Mouse (Mus musculus) embryonic facial prominence, embryonic 14.5 days (tissue): Measurements from ENCODE around the gene Itprip. TPM values are rescaled to one million over a fixed set of nuclear protein-coding genes. Genes with fewer than 3 reads are reported as not detected.

Experiments used
- ATAC-seq: fragments of 200-750 bp; cut with Nextera tagmentation; 2 replicates; pipeline ENCODE4 v1.8.0; 2017; ENCODE audit warnings: low read depth, moderate number of reproducible peaks, moderate TSS enrichment
- DNase-seq: peaks from one replicate; pipeline ENCODE4 v3.0.0-alpha.2; 2015; ENCODE audit warnings: low spot score
- H3K27ac ChIP-seq: fragments of 300-500 bp; sonication (generic); replicated peaks from 2 replicates; pipeline ENCODE4 v1.5.1; 2014; ENCODE audit warnings: low read depth, mild to moderate bottlenecking, low read length, moderate library complexity
- H3K27me3 ChIP-seq: fragments of 300-500 bp; sonication (generic); replicated peaks from 2 replicates; pipeline ENCODE4 v1.6.1; 2014; ENCODE audit warnings: low read length; ENCODE audit not compliant: control insufficient read depth, insufficient read depth
- H3K36me3 ChIP-seq: fragments of 300-500 bp; sonication (generic); 2 replicates; pipeline ENCODE4 v1.6.1; 2014; ENCODE audit warnings: low read length, mixed read lengths; ENCODE audit not compliant: control insufficient read depth, insufficient read depth
- H3K4me1 ChIP-seq: fragments of 300-500 bp; sonication (generic); 2 replicates; pipeline ENCODE4 v1.6.1; 2014; ENCODE audit warnings: antibody characterized with exemption, low read length; ENCODE audit not compliant: control insufficient read depth, insufficient read depth
- H3K4me2 ChIP-seq: fragments of 300-500 bp; sonication (generic); 2 replicates; pipeline ENCODE4 v1.6.1; 2014; ENCODE audit warnings: low read depth, mild to moderate bottlenecking, low read length, moderate library complexity, mixed read lengths
- H3K4me3 ChIP-seq: fragments of 300-500 bp; sonication (generic); 2 replicates; pipeline ENCODE4 v1.5.1; 2014; ENCODE audit warnings: low read depth, mild to moderate bottlenecking, low read length
- H3K9ac ChIP-seq: fragments of 300-500 bp; sonication (generic); 2 replicates; pipeline ENCODE4 v1.6.1; 2014; ENCODE audit warnings: low read depth, mild to moderate bottlenecking, low read length, moderate library complexity, mixed read lengths
- H3K9me3 ChIP-seq: fragments of 300-500 bp; sonication (generic); 2 replicates; pipeline ENCODE4 v1.6.1; 2016; ENCODE audit warnings: low read length; ENCODE audit not compliant: control insufficient read depth
- WGBS: fragments of 180-500 bp; shearing (Covaris S2); extraction: QIAGEN DNeasy Blood & Tissue Kit; methylation state at CpG from one replicate; pipeline ENCODE4 v1.1.7; 2014; 5-methylcytosine and 5-hydroxymethylcytosine counted together
- polyA plus RNA-seq: library from polyadenylated mRNA; unstranded; fragments of >200 nt; fragmentation: Nextera tagmentation; extraction: Ambion mirVana; gene quantifications from 2 replicates; pipeline ENCODE4 v1.2.1, GENCODE M21; 2014

Gene Itprip
- polyA plus RNA-seq, 1 experiment from 2014 or later = 10.7 TPM

DNA sequence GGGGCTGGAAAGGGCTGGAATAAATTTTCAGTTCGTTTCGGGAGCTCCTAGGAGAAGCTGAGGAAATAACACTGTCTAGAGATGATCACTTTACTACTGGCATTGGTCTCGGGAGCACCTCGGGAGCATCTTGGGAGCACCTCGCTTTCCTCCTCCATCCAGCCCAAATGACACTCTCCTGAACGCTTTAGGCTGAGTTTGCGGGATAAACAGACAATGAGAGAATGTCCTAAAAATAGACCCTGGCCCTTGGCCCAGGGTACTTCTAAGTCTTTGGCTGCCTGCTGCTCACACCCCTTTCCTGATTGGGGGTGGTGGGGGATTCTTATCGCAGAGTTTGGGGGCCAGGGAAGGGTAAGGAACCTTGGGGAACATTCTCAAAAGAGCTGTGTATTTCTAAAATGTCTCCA is 872 bp upstream of the Itprip start:
- Histone ChIP-seq H3K4me2 (peak overlapping the region; percentile 76), H3K36me3 (no peaks in the 10 kb centered on the region), H3K9ac (peak overlapping the region; percentile 82), H3K9me3 (no peaks in the 10 kb centered on the region), H3K27ac (peak overlapping the region; percentile 89), H3K4me1 (peaks cover 22% of the 10 kb centered on the region), H3K4me3 (peak overlapping the region; percentile 60), H3K27me3 (no peaks in the 10 kb centered on the region)
- DNase-seq = peak; percentile 71
- ATAC-seq = no peak; the same call in 1 of the 2 replicates
- 2% methylated on average over 8 of the region's 8 CpGs for WGBS

DNA sequence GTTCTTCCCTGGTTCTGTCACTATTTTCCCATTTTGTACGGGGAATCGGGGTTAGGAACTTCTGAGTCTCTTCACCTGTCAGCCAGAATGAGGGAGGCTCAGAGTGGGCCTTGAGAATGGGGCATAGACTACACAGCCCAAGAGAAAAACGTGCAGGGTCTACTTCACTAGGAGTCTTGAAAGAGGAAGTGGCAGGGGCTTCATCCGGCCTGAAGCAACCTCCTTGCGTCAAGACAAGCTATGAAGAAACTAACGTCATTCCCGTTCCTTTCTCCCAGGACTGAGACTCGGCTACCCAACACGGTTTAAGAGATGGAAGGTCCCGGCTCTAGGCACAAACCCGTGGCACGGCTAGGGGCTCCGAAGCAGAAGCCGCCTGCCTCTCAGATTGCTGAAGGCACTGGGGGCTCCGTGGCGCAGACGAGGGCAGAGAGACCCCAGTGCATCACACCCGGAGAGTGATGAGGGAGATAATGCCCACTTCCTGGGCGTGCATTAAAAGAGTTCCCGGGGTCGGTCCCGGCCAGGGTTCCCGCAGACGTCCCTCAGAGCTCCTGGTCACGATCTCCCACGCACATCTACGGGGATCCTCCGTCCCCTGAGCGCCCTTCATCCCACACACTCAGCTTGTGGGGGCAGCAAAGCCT is 521 bp downstream of the Itprip start:
- Histone ChIP-seq H3K27me3 (no peaks in the 10 kb centered on the region), H3K27ac (peak overlapping the region; percentile 89), H3K36me3 (no peaks in the 10 kb centered on the region), H3K4me1 (peaks cover 22% of the 10 kb centered on the region), H3K4me3 (peak overlapping the region; percentile 60), H3K4me2 (peak overlapping the region; percentile 76), H3K9ac (peak overlapping the region; percentile 82), H3K9me3 (no peaks in the 10 kb centered on the region)
- ATAC-seq (peak; percentile 16), DNase-seq (peak; percentile 37)
- under 1% methylated on average over 27 of the region's 29 CpGs for WGBS

DNA sequence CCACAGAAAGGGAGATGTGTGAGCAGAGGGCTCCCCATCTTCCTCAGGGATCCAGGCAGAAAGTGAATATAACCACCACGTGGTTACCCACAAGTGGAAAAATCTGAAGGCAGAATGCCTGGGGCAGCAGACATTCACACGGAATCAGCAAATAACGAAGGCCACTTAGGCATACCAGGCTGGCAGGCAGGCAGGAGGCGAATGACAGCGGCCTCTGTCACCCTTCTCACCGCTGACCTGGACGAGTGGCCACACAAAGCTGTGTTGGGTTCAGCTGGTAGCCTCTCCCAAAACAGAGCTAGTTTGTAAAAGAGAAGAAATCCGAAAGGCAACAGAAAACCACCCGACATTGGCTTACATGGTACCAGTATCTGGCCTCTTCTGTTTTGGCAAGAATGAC is 1.1 kb downstream of the Itprip start:
- peak overlapping the region; percentile 76 for H3K4me2 ChIP-seq
- H3K27ac ChIP-seq = peak overlapping the region; percentile 89; the same call in 1 of the 2 replicates
- peaks cover 22% of the 10 kb centered on the region for H3K4me1 ChIP-seq
- H3K36me3 ChIP-seq = no peaks in the 10 kb centered on the region
- H3K27me3 ChIP-seq = no peaks in the 10 kb centered on the region
- DNase-seq = no peak
- no peak for ATAC-seq
- peak overlapping the region; percentile 82 for H3K9ac ChIP-seq
- WGBS = 13% methylated on average over 9 of the region's 9 CpGs
- peak overlapping the region; percentile 60 for H3K4me3 ChIP-seq
- no peaks in the 10 kb centered on the region for H3K9me3 ChIP-seq

DNA sequence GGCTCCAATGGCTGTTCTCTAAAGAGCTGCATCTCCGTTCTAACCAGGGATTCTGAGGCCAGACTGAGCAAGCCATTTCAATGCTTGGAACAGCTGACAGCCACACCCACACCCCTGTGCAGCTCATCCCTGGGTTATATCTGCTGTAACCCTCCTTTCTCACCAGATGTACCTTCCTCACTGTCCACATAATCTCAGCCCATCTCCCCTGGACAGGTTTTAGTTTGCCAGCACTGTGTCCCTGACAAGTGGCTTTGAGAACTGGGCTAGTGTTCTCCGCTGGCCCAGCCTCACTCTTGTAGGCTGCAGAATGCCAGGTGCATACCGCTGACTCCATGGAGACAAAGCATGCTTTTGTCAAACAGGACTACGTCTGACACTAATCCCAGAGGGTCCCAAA is 1.7 kb downstream of the Itprip start:
- no peak for ATAC-seq
- no peaks in the 10 kb centered on the region for H3K36me3 ChIP-seq
- H3K27ac ChIP-seq = no peak overlapping the region
- peaks cover 22% of the 10 kb centered on the region for H3K4me1 ChIP-seq
- no peaks in the 10 kb centered on the region for H3K9me3 ChIP-seq
- 27% methylated on average over 4 of the region's 4 CpGs for WGBS
- peak overlapping the region; percentile 76 for H3K4me2 ChIP-seq
- peak; percentile 48 for DNase-seq
- H3K9ac ChIP-seq = peak overlapping the region; percentile 82; the same call in 1 of the 2 replicates
- no peaks in the 10 kb centered on the region for H3K27me3 ChIP-seq
- peak overlapping the region; percentile 60 for H3K4me3 ChIP-seq

DNA sequence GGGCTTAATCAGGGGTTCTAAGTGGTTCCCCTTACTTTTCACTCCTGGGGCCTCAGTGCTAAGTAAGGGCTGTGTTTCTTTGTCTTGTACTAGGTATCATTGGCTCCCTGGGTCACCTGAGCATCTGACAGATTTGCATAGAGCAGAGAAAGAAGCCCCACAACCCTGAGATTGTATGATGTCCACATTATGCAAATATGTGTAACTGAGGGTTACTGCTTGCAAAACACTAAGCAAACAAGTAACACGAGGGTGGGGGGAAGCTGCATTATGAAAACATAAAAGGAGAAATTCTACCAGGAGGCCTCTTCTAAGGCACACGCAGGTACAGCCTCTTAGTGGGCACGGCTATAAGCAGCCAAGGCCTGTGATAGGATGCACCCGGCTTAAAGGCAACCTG is 3.8 kb downstream of the Itprip start:
- Histone ChIP-seq H3K9me3 (no peaks in the 10 kb centered on the region), H3K9ac (no peak overlapping the region), H3K27me3 (no peaks in the 10 kb centered on the region), H3K4me1 (peaks cover 22% of the 10 kb centered on the region), H3K4me3 (no peak overlapping the region), H3K36me3 (no peaks in the 10 kb centered on the region), H3K4me2 (no peak overlapping the region), H3K27ac (no peak overlapping the region; the same call in 1 of the 2 replicates)
- DNase-seq (no peak), ATAC-seq (no peak)
- 82% methylated on average over 4 of the region's 4 CpGs for WGBS

DNA sequence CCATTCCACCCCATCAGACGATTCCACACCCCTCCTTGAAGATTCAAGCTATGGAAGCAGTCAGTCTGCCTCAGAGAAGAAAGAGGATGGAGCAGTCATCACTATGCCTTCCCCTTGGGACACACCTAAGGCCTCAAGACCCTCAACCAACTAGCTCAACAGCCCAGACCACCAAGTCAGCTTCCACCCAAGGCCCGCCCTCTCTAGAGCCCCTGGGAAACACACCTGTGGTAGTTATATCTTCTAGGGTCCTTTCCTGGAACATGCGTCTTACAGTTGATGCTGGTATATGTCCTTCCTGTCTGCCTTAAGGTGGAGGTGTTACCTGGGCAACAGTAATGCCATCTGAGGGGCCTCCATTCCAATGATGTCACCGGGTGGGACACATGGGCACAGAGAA is 4.9 kb downstream of the Itprip start:
- DNase-seq = no peak
- ATAC-seq = no peak
- Histone ChIP-seq H3K36me3 (no peaks in the 10 kb centered on the region), H3K27ac (no peak overlapping the region), H3K4me3 (no peak overlapping the region), H3K4me1 (peaks cover 24% of the 10 kb centered on the region), H3K27me3 (no peaks in the 10 kb centered on the region), H3K9me3 (no peaks in the 10 kb centered on the region), H3K9ac (no peak overlapping the region), H3K4me2 (no peak overlapping the region)
- WGBS = 90% methylated on average over 4 of the region's 4 CpGs

DNA sequence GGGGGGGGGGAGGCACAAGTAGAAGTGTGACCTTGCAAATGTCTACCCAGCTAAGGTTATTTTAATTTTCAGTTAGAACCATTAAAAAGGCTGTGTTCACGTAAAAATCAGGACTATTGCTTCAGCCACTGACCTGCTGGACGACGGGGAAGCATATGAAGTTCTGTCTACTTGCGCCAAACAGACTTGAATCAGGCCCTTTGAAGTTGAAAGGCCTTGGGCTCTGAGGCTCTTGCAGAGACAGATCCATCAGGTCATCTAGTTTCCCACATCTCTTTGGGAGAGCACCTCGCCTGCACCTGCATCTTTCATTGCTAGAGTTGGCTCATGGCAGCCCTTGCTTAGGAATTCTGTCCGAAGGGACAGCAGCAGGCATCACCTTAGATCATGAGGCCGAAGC is 5.8 kb downstream of the Itprip start:
- no peak for ATAC-seq
- no peaks in the 10 kb centered on the region for H3K36me3 ChIP-seq
- no peak overlapping the region for H3K4me3 ChIP-seq
- WGBS = 84% methylated on average over 7 of the region's 7 CpGs
- no peak for DNase-seq
- H3K9ac ChIP-seq = no peak overlapping the region
- no peaks in the 10 kb centered on the region for H3K27me3 ChIP-seq
- H3K4me1 ChIP-seq = peaks cover 30% of the 10 kb centered on the region
- no peak overlapping the region for H3K27ac ChIP-seq
- no peaks in the 10 kb centered on the region for H3K9me3 ChIP-seq
- no peak overlapping the region for H3K4me2 ChIP-seq

DNA sequence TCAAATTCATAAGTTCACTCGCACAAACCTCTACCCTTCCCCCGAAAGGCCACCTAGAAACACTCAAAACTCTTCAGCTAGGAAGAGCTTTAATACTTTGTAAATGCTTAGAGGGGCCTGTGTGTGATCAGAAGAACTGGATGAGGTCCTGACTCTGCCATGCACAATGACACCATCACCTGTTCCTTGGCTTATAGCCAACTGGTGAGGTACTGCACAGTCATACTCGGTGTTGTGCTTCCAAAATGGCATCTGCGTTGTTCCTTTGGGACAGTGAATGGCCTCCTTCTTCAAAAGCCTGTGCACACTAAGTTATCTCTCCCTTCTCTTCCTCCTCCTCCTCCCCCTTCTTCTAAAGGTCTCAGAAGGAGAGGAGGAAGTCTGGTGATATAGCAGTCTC is 8.3 kb downstream of the Itprip start:
- ATAC-seq (no peak), DNase-seq (no peak)
- H3K9me3 ChIP-seq = no peaks in the 10 kb centered on the region
- H3K4me1 ChIP-seq = peaks cover 16% of the 10 kb centered on the region; the same call in 1 of the 2 replicates
- WGBS = 82% methylated on average over 4 of the region's 4 CpGs
- H3K27me3 ChIP-seq = no peaks in the 10 kb centered on the region
- no peak overlapping the region for H3K9ac ChIP-seq
- H3K4me3 ChIP-seq = no peak overlapping the region
- no peak overlapping the region for H3K4me2 ChIP-seq
- H3K27ac ChIP-seq = peak overlapping the region; percentile 86; the same call in 1 of the 2 replicates
- H3K36me3 ChIP-seq = no peaks in the 10 kb centered on the region

DNA sequence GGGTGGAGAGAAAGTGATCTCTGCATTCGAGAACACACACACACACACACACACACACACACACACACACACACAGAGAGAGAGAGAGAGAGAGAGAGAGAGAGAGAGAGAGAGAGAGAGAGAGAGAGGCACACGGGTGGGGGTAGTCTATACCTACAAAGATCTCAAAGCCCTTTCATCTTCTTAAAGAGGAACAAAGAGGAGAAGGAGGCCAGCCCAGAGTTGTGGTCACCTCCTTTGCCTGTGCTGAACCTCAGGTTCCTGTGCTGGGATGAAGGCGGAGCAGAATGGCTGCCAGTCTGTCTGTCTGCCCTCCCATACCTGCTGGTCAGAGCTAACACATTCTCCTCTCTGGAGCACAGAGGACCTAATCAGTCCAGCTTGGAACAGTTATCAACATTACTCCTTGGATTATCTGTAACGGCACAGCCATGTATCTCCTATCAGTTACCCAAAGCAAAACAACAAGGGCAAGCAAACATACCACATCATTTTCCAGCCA is 8.9 kb downstream of the Itprip start:
- Histone ChIP-seq H3K9me3 (no peaks in the 10 kb centered on the region), H3K4me2 (peak overlapping the region; percentile 53), H3K36me3 (no peaks in the 10 kb centered on the region), H3K9ac (peak overlapping the region; percentile 66), H3K4me3 (peak overlapping the region; percentile 31; the same call in 1 of the 2 replicates), H3K27ac (peak overlapping the region; percentile 86), H3K27me3 (no peaks in the 10 kb centered on the region), H3K4me1 (peaks cover 16% of the 10 kb centered on the region; the same call in 1 of the 2 replicates)
- 37% methylated on average over 4 of the region's 4 CpGs for WGBS
- no peak for ATAC-seq
- no peak for DNase-seq
